Mouse (Mus musculus) kidney, postnatal 10 days (tissue): ENCODE measurements at regions not wholly inside any gene's neighbourhood (a gene's known extent, or its start where the extent isn't known, plus 50 kb on each side); places are given as distances from the start of the nearest gene placed in this dataset.
"Not testable (repeated sequence)": the region's sequence is repeated elsewhere in the genome, so short reads cannot be mapped to it uniquely, and the experiment has no call there.

Experiments
- DNase-seq: peaks from one replicate; pipeline ENCODE4 v3.0.0; 2021; ENCODE audit warnings: mixed read lengths

DNA sequence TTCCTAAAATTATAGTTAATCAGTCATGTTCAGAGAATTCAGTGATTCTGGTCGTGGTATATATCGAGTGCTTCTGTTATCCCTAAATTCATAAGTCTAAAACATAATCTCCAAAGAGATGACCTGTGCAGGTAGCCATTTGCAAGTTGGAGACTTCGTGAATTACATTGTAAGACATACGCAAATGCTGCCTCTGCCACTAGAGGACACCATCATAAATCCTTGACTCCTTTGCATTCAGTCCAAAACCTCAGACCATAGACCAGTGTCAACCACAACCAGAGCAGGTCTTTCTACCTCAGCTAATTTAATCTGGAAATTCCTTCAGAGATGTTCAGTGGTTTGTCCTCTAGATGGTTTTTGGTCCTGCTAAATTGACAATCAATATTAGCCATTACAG lies 302.8 kb upstream of the Zic4 start:
- DNase-seq = no peak

DNA sequence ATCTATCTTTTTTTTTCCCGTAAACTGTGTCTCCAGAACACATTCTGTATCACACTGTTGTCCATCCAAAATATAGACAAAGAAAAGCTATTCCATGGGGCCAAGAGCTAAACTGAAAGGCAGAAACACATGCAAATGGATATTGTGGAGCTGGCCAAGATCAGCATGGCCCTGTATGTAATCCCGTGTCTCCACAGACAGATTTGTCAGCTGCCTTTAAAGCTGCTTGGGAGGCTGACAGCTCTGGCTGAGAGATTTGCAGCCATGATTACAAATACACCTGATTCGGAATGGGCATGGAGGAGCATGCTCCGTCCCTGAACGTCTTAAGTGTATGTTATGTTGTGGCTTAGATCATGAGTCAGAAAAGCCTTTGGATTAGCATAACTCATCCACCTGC lies 292.7 kb upstream of the Zic4 start:
- no peak for DNase-seq

DNA sequence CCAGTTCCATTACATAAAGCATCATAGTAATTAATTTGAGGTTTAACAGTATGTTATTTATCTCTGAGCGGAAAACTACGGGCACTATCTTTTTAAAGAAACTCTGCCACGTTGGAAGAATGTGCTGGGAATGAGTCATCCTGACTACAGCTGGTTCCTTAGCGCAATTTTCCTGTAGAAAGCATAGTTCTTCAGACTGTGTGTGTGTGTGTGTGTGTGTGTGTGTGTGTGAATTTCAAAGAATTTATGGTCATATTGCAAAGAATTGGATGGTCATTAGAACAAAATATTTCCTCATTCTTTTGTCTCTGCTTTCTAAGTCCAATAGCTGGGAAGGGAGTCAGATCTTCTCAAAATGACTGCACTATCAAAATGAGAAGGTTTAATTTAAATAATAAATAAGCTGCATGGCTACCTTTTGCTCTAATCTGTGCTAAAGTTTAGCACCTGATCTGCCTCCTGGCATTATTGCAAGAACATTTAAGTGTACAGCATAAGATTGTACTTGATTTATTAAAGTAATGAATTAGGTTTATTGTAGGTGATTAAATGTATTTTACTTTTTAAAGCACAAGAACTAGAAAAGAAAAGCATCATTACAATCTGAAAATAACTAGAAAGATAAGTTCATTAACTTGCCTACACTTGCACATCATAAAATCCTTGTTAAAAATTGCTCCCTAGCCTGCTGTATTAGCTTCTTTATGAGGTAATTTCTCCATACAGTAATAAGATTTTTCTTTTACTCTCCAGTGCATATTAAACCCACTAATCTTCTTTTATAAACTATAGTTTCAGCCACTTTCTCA lies 288.6 kb upstream of the Zic4 start:
- no peak for DNase-seq

DNA sequence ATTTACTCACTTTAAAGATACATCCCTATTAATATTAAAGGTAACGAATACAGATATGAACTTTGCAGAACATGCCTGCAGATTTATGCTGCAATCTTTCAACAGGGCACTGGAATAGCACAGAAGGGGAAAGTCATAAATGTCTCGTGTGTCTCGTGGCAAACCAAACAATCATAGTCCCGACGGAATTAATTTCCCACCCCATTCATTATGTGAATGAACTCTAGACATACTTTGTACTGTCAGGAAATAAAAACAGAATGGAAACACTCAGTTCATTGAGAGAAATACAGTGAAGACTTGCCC lies 288.1 kb upstream of the Zic4 start:
- no peak for DNase-seq

DNA sequence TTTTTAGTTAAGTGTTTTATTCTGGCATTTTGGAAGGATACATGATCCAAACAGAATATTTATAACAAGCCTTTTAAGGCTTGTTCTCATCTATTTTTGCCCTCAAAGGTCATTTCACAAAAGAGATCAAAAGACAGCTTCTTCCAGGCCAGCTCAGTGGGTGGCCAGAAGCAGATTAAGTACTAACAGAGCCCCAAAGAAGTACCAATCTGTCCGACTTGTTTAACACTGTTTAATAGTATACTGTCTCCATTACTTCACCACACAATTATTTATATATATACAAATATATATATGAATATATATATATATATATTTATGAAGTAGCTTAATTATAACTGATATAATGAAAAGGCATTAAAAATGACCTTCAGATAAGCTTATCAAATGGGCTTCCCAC lies 284.7 kb upstream of the Zic4 start:
- DNase-seq = no peak

DNA sequence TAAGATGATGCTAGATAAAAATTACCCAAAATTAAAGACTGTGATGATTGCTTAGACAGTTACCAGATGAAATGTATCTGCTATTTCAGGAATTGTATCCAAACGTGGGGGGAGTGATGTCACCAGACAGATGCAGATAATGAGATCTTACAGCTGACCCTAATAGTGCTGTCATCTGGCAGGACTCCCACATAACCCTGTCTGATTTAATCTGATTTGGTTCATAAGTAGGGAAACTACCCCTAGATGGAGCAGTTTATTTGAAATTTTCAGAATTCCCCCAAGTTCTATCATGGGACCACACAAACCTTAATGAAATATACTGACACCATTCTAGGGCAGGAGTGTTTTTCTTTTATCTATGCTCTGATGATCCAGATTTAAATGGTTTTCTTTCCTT lies 278.4 kb upstream of the Zic4 start:
- no peak for DNase-seq

DNA sequence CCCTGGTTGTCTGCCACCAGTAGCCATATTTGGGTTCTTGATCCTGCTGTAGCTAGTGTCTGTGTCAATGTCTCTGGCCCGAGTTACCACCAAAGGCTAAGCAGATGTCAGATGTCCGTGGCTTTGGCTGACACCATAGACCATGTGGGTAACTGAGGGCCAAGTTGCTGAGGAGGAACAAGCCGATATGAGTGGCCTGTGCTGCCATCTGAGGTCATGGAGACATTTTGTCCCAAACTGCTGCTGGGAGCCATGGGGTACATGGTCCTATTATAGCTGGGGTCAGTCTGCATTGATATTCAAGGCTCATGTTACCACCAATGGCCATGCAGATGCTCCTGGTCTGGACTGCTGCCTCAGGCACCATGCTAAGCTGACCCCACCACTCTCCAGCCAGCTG lies 276.3 kb upstream of the Zic4 start:
- no peak for DNase-seq

DNA sequence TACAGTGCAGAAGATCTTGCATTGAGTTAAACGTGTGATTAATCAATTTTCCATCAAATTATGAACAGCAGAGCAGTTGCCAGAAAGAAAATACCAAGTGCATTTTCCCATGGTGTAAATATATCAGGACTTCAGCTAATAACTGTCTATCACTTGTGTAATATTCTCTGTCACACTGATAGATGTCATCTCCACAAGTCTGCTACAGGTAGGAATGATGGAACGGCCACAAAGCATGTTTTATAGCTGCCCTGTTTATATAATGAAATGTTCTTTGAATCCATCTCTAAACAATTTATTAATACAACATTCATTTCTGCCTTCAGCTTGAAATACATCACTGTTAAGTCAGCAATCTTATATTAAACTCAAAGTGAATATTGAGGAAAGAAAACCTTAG lies 272.9 kb upstream of the Zic4 start:
- no peak for DNase-seq

DNA sequence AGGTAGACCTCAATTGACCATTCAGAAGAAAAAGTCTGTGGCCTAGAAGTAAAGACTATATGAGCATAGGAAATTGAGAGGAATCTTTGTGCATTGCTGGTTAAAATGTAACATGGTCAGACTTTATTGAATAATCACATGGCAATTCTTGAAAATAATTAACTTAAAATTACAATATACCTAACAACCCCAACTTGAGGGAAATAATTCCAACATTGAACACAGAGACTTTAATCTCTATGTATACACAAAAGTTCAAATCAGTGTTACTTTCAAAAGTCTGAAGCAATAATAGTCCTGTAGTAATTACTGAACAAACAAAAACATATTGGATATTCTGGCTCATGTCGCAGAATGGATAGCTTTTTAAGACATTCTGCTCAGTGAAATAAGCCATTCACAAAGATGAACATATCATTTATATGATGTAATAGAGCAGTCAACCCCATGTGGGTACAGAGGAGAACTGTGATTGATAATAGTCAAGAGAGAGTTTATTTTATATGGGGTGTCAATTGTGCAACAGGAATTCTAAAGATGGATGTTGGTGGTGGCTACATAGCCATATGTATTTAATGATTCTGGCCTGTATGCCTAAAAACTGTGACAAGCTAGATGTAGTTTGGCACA lies 270.7 kb upstream of the Zic4 start:
- no peak for DNase-seq

DNA sequence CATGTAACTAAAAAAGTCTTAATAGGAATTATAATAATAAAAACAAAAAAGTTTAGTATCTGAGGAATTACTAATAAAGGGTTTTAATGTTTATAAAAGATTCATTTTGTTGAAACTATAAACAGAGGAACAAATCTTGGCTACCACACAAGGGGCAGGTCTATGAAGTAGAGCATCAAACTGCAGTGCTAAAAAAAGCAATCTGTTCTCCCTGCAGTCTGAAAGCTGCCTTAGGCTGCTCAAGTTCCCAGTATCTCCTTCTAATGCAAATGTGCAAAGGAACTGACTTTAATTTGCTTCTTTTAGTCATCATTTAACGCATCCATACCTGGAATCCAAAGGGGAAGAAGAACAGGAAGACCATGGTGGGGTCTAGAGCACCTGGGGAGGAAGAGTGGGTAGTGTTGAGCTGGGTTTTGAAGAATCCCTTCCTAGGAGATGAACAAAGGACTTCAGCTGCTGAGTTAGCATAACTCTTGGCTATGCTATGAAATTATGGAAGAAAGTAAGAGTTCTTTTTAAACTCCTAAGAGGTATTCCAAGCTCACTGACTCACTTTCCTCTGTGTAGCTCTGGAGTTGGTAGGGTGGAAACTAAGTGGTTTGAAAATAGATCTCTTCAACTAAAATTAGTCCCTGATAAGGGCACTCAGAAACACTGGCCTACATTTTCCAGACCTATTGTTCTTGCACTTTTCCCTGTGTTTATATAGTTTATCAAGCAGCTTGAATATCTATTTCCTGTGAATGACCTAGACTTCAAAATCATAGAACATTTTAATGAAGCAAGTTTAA lies 260.4 kb upstream of the Zic4 start:
- no peak for DNase-seq

DNA sequence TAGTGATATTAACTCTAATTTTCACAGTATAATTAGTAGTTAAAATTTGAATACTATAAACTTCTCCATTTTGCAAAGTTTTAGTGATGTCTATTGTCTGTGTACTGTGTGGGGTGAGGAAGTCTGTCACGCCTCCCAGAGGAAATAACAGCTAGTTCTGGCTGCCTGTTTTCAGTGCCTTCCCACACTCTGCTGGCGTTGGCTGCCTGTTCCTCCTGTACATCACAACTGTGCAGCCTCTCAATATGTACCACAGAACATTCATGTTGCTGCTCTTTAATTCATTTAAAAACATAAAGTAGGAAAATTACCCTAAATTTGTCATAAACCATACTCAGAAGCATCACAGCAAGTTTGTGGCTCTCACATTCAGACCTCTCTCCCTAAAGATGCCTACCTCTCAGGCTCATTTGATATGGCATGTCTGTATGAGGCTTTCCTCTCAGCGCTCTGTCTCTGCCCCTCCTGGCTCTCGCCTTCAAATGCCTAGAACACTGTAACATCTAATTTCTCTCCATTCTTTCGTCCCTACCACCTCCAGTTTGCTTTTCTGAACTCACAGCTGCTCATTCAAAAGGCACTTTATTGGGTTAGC lies 239.7 kb upstream of the Zic4 start:
- no peak for DNase-seq

DNA sequence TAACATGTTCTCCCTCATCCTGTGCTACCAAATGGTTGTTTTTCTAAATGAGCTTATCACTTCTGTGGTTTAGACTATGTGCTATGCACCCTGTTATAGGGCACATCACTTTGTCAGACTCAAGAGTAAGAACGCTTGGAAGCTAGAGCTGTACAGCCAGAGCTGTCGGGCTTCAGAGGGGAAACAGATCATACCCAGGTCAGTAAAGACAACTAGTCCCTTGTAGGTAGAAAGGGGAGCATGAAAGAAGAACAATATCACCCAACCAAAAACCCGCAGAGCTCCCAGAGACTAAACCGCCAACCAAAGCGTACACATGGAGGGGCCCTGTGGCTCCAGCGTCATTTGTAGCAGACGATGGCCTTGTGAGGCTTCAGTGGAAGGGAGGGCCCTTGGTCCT lies 239.0 kb upstream of the Zic4 start:
- DNase-seq = no peak

DNA sequence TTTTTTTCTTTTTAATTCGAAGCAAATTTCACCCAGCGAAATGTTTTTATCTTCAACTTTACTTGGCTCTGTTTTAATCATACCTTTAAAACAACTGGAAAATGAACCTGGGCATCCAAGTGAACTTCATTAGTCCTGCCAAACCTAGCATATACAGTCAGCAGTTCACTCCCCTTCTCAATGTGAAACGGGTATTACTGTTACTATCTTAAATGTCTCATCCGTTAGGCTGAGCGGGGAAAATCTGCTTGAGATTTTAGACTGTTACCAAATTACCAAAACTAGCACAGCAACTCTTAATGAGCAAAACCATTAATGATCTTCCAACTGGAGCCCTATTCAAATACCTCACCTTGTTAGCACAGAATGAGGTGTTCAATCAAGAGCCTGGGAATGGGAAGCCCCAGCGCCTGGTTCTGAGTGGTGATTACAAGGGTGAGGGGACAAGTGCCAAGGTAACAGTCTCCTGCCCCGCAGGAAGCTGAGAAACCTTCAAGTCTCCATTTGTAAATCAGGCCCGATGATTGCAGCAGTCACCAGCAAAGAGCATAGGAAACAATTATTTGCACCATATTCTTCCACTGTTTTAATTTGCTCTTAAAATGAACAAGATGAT lies 235.5 kb upstream of the Zic4 start:
- no peak for DNase-seq

DNA sequence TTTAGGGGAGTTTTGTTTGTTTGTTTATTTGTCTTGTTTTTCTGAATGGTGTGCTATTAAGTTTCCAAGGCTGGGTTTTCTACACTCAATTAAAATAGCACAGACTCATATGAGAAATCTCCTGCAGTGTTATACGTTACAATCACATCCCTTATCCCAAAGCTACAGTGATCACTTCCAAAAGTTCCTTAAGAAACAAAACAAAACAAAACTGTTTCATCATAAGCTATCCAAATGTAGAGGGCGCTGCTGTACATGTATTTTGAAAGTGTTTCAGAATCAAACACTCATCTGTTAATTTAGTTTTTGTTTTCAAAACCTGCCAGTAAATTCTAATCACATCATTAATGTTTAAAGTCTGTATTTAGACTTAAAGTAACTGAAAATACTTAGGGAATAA lies 233.7 kb upstream of the Zic4 start:
- not testable (repeated sequence) for DNase-seq

DNA sequence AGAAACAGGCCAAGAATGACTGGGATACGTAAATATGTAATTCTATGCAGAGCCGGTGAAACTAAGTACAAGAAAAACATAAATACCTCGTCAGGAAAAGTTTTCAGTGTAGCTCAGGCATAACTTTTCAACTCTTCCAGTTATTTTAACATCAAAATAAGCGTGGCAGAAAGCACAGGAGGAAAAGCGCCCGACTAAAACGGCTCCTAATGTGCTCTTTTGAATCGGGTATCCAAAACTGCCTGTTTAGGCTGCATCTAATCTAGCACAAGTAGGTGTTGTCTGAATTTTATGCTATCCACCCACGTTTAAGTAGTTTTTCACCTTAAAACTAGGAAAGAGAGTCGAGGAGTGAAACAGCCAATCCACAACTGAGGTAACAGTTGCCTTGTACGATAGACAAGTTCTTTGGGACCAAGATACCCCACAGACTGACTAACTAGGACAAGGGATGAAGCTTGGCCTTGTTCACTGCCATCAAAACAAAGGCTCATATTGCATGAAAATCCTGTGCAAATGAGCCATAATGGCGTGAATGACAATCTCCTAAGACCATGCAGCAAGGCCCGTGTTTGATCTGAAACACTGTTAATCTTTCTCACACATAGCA lies 232.0 kb upstream of the Zic4 start:
- no peak for DNase-seq

DNA sequence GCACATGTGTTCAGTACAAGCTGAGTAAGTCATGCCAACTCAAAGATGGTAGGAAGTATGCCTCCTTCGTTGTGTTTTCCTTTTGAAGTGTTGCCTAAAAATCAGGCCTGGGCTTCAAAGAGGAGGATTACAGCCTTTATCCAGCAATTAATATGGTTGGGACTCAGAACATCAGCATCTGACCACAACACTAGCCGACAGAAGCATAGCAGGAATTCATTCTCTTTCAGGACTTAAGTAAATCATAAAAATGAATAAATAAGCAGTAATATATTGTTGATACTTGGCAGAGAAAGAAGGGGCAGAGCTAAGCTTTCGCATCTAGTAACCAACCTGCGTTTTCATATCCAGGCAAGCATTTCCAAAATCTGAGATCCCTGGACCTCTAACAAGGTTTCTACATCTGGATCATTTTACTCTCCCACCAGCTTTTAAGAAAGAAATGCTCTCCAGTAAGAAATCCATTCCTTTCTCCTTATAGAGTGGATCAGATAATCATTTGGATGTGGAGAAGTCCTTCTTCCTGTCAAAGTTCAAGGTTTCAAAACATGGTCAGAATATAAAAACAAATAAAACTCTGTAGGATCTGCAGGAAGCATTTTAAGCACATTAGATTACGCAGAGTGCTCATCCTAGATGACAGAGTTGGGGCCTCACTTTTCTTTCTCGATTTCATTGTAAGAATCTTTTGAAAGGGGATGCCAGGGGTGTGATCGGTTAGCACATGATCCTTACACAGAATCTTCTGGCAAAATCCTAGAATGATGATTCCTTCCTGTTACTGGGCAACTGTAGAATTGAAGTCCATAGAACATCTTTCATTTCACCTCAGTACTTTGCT lies 230.6 kb upstream of the Zic4 start:
- DNase-seq = no peak

DNA sequence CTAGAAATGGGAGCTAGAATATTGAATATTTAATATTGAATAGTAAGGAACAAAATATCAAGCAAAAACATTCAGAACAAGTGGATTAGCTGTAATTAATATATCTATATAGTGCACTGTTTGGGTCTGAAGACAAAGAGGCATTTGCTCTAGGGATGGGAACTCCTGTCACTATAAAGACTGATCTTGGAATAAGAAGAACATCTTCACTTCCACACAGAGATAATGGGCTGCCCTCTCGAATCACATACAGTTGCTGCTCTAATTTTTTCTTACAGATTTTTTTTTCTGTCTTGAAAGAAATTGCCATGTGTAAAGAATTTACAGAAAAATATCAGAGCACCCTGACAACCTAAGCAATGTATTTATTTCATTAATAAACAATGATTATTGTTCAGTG lies 229.7 kb upstream of the Zic4 start:
- no peak for DNase-seq

DNA sequence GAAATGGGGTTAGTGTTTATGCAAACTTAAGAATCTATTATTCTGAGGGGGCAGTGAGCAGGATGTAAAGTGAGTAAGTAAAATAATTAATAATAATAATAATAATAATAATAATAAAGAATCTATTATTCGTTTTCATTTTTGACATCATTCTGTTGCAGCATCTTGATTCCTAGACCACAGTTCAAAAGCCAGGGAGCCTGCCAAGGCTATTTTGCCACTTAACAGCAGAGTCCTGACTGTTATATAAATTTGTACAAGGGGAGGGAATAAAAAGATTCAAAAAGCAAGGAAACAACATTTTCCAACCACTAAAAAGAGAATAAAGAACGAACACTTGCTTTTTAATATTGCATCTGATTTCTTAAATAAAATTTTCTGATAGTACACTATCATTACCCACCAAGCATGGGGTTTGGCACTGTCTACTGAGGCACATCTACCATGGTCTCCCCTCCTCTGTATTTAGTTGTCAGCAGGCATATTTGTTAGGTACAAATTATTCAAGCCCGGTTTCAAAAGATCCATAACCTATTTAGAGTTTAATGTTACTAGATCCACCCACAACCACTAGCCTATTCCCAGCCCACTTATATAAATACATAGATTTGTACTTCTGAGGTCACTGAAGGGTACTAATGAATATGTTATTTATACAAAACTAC lies 228.8 kb upstream of the Zic4 start:
- no peak for DNase-seq

DNA sequence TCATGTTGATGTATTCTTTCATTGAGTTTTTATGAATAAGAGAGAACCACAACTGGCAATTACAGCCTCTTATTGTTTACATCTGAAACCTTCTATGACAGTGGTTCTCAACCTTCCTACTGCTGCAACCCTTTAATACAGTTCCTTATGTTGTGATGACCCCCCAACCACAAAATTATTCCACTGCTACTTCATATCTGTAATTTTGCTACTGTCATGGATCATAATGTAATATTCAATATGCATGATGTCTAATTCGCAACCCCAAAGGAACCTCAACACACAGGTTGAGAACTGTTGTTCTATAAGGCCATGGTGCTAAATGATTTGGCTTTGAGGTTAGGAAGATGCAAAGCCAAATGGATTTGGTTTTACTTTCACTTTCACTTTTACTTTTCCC lies 227.9 kb upstream of the Zic4 start:
- no peak for DNase-seq

DNA sequence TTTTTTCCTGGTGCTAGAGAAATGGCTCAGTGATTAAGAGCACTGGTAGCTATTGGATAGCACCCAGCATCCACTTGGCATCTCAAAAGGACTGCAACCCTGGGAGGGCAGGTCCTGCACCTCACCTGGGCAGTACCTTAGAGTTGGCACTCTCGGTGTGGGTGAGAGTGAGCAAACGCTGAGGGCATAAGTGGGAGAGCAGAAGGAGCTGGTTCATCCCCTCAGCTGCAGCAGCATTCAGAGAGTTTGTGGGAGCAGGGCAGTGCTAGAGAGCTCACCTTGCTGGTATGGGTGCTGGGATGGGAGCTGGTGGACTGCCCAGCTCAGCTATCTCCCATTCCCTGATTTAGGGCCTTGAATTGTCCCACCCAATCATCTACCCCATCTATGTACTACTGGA lies 227.1 kb upstream of the Zic4 start:
- DNase-seq = no peak

DNA sequence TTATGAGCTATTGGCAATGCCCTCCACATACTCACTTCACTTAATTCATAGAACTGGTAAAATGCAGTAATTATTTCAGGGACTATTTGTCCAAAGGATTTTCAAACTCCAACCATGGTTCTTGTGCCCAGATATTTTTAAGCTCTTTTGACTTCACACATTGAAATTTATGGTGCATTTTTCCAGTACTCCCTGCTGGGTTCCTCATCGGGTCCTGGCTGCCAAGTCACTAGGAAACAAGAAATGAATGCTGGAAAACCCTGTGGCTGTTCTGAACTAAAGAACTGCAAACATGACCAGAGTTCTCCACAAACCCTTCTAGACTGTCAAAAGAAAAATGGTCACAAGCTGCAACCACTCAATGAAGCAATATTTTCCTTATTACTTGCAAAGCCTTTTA lies 221.6 kb upstream of the Zic4 start:
- no peak for DNase-seq
